Mouse (Mus musculus) bone marrow, adult 2 months (tissue): Measurements from ENCODE around the gene Tmem80.

Experiments used
- CTCF ChIP-seq: fragments of 200-500 bp; IDR thresholded peaks from 2 replicates; pipeline ENCODE4 v1.5.1; 2011; ENCODE audit warnings: low read length, control low read depth; ENCODE audit not compliant: control insufficient read depth, insufficient read depth
- POLR2A ChIP-seq: fragments of 200-500 bp; IDR thresholded peaks from 2 replicates; pipeline ENCODE4 v1.6.1; 2011; ENCODE audit warnings: low read depth, mild to moderate bottlenecking, control low read depth, low read length, borderline replicate concordance; ENCODE audit not compliant: control insufficient read depth

GRCm38 (mm10) chr7:141343230-141343629 is 15.7 kb downstream of the Tmem80 start:
- no peak for TF ChIP-seq CTCF
- no peak for TF ChIP-seq POLR2A
